Mouse (Mus musculus) NIH3T3 (cell line): Measurements from ENCODE around the gene Casq1.
A peak's percentile ranks its signal among the peaks of the same experiment; 100 is the strongest.
"Not testable (repeated sequence)": the region's sequence is repeated elsewhere in the genome, so short reads cannot be mapped to it uniquely, and the experiment has no call there.

Experiments used
- DNase-seq: peaks from one replicate; pipeline ENCODE4 v3.0.0-alpha.2; 2012; ENCODE audit warnings: low read depth

Casq1 gene

DNA sequence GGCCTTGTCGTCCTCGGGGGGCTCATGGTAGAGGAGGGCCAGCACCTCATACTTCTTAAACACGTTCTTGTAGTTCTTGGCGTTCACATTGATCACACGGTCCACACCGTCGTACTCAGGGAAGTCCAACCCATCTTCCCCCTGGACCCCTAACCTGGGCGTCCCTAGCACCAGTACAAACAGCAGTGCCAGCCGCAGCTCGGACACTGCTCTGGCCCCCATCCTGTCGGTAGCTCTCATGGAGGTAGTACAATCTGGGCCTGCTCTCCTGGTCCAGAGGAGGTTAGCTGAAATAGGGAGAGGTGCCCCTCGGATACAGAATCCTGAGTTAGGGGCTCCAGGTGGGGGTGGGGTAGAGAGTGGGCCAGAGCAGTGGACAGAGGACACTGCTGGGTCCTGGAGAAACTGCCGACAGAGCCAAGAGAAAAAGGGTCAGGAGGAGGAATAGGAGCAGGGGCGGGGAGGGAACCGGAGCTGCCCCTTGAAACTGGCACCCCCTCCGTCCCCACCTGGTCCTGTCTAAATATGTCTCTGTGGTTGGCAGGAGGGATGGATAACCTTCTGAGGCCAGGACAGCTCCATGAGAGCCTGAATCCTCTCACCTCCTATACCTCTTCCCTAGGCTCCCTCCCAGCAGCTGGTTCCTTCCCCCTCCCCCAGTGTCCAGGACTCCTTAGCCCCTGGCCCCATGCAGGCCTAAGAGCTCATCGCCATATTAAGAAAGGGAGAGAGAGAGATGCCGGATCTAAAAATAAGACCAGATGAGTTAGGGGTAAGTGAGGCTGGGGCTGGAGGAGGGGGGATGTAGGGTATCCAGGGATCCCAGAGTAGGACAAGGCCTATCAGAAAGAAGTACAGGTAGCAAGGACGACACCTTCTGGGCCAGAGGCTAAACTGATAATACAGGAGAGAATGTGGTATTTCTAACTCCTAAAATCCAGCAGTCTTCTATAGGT, at the start of gene Casq1:
Casq1 (minus strand) TSS at position 418 of the 956 bp plus-strand sequence.
- no peak for DNase-seq

DNA sequence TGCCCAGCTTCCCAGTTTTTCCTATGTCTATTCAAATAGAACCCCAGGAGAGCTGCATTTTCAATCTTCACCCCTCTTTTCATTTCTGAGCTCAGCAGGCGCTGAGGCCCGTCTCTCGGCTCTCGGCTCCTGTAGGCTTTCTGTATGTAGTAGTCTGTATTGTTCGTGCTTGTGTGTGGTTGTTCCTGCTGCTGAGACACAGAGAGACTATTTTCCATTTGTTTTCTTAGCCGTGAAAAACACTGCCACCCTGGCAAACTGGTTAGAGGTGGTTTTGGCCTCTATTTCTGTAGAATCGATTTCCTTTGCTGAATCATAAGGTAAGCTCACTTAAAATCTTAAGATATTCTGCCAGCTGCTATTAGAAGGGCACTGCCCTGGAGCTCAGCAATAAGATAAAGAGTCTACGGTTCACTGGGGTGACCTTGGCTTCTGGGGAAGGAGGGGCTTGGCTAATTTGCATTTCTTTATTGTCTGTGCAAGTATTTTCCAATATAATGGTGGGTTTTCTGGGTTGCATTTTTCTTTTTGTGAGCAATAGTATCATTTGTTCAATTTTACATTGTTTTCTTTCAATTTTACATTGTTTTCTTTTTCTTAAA, 41.9 kb upstream of the Casq1 start, which contains the start of gene Igsf8:
Igsf8 (plus strand) TSS at position 165 of the 602 bp plus-strand sequence.
- no peak for DNase-seq

DNA sequence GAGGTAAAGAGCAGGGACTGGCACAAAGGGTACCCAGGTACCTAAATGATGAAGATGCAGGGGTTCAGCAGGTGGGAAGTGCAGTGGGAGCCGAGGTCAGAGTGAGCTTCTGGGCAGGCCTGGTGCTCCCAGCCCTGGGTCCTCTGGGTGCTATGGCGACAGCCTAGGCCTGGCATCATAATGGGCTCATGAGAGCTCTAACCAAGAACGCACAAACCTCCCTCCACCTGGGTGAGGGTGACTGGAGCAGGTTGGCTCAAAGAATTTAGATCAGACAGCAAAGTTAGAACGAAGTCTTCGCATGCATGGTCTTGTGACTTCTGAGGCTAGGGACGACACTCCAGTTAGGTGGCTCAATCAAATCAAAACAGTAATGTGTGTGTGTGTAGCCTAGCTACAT, 38.6 kb upstream of the Casq1 start, which contains the start of gene Atp1a4:
Atp1a4 (minus strand) TSS at position 101 of the 400 bp plus-strand sequence.
- no peak for DNase-seq

DNA sequence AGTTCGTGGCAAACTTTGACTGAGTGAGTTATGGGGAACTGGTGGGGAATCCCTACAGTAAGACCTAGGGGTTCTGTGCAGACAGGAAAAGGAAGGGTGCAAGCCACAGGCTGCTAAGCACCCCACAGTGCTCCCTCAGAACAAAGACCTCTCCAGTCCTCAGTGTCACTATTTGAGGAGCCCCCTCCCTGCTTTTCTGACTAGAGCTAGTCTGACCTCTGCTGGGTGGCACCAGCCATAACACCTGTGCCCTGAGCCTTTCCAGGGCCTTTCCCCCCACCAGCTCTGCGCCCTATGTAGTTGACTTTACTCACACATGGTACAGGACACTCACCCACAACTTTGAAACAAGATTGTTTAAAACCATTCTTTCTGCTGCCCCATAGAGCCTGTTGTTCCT, 28.0 kb upstream of the Casq1 start:
- peak; percentile 45 for DNase-seq

DNA sequence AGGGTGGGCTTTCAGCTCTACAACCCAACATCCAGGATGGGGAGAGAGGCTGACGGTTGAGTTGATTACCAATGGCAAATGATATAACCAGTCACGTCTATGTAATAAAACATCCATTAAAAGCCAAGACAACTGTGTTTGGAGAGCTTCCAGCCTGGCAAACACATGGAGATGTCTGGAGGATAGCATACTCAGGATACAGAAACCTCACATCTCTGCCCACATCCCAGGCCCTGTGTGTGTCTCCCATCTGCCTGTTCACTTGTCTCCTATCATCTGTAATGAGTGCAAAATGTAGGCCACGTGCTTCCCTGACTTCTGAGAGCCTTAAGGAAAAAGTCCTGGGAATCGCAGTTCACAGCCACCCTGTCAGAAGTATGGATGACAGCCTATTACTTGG, 27.5 kb upstream of the Casq1 start:
- DNase-seq = no peak

DNA sequence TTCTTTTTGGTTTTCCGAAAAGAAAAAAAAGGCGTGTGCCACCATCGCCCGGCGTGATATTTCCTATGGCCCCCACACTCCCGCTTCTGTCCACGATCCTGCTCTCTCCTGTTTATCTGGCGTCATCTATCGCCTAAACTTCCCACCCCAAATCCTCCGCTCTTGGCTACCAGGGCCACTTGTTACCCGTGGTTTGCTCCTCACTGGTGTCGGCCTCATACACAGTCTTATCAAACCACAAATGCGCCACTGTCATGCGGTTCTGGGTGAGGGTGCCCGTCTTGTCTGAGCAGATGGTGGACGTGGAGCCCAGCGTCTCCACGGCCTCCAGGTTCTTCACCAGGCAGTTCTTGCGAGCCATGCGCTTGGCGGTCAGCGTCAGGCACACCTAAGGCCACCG, 25.0 kb upstream of the Casq1 start:
- not testable (repeated sequence) for DNase-seq

DNA sequence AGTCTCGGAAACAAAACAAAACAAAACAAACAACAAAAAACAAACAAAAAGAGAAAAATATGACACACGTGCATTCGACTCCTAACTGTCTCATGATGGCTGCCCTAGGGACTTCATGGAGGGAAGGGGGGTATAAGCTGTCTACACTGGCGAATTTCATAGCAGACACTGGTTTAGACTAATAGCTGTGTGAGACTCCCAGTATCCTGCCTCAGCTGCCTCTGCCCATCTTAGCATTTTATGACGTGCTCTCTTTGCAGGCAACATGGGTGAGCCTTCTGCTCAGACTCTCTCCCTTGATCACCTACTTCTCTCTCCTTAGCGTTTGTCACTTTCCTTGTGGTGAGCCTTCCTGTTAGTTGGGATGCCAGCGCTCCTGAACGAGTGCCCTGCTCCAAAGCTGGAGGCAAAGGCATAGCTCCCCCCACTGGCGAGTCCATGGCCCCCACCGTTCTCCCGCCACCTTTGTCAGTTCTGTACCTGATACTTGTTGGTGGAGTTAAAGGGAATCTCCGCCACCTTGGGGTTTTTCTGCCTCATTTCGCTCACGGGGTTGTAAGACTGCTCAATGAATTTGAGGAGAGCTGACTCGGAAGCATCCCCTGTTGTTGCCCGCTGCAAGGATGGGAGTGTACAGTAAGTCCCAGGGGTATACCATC, 24.0 kb upstream of the Casq1 start:
- no peak for DNase-seq

DNA sequence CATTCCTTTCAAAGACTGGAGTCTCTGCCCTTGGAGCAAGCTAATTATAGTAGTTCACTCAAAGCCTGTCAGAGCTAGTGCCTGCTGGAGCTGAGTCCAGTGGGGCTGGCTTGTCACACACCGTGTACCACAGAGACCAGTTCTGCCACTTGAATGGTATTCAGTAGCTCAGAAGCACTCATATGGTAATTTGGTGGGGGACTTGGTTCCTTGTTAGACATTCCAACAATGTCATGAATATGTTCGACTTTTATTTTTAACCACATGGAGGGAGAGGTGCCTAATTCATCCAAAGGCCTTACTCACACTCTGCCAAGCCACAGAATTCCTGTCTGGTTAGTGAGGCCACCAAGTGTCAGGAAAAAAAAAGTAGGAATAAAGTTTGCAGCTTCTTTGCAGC, 22.7 kb upstream of the Casq1 start:
- peak; percentile 77 for DNase-seq

DNA sequence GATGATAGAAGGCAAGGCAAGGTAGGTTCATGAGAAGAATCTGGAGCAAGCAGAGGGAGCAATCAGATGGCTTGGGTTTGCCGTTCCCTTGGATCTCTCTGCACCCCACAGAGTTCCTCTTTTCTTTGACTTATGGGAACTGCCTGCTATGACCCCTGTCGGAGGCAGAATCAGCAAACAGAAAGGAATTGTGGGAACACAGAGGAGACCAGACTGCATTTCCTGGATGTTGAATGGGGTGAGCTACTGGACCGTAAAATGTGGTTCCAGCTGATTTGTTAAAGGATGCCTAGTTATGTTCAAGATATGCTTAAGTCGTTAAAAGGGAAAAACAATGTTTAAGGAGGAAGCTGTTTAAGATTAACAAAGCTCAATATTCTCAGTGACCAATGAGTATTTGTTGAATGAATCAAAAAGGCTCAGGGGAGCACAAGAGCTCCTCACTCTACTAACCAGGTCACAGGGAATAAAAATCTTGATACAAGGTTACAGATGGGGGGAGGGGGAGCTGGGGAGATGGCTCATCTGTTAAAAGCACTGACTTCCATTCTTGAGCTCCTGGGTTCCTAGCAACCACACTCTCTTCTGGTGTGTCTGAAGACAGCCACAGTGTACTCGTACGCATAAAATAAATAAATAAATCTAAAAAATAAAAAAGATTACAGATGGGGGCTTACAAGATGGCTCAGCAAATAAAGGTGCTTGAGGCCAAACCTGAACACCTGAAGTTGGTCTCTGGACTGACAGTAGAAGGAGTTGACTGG, 21.5 kb upstream of the Casq1 start:
- DNase-seq = no peak

DNA sequence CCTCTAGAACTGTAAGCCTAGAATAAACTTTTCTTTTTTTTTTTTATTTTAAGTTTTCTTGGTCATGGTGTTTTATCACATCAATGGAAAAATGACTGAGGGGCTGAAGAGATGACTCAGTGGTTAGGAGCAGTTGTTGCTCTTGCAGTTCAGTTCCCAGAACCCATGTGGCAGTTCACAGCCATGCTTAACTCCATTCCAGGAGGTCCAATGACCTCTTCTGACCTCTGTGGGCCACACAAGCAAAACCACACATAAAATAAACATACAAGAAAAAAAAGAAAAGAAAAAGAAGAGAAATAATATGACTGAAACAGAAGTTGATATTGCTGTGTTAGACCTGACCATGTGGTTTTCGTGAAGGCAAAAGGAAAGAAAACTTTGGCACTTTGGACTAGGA, 9.5 kb upstream of the Casq1 start:
- peak; percentile 35 for DNase-seq

DNA sequence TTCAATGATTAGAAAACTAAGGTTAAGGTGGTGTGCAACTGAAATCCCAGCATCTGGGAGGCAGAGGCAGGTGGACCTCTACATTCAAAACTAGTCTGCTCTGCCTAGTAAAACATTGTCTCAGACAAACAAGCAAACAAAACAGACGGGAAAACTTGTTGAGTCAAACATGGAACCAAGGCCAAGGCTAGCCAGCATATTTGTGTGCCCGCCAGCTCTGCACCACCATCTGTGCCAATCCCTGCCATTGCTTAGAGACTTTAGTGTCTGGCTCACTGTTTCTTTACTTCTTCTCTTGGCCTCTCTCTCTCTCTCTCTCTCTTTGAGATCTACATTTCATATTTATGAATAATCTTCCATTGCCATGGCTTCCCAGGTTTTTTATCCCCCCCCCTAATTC, 8.5 kb upstream of the Casq1 start:
- no peak for DNase-seq

DNA sequence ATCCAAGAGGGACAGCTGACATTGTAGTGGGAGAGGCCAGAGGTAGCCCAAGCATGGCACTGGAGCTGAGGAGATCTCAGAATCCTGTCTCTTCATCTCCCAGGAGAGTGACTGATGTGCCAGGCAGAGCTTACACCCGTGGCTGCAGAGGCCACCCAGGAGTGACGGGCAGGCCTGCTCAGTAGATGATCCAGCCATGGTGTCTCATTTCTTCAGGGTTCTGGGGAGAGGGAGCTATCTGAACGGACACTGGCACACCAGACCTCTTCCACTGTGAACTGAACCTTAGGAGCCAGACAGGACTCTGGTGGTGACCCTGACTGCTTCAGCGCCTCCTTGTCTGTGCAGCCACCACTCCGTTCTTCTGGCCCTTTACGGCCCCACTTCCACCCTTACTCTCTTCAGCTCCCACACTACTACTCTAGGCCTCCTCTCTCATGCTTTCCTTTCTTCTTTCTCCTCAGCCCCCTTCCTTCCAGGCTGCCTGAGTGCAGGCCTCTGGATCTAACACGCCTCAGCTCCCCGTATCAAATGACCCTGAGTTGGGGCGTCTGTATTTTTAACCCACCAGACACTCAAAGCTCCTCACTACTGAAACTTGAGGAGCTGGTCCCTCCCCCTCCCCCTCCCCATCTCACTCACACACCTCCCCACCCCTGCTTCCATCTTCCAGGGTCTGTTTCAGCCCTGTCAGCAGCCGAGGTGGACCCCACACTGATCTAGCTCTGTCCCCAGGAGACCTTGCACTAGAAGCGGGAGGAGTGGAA, 1.8 kb upstream of the Casq1 start:
- DNase-seq = no peak

DNA sequence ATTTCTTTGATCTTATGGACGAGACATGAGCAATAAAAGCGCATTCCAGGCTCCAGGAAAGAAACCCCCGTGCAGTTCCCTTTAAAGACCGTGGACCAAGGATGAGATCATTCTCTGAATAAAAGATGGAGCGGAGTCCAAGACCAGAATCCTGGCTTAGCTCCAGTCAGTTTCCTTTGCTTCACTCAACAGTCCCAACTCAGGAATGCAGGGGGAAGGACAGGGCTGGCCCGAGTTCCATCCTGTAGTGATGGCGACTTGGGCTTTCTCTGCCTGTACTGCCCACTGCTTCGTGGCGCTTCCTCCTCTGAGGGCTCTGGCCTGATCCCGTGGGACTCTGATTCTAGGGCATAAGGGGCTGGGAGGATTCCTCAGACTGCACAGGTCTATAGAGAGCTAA, 746 bp upstream of the Casq1 start:
- DNase-seq = peak; percentile 82

DNA sequence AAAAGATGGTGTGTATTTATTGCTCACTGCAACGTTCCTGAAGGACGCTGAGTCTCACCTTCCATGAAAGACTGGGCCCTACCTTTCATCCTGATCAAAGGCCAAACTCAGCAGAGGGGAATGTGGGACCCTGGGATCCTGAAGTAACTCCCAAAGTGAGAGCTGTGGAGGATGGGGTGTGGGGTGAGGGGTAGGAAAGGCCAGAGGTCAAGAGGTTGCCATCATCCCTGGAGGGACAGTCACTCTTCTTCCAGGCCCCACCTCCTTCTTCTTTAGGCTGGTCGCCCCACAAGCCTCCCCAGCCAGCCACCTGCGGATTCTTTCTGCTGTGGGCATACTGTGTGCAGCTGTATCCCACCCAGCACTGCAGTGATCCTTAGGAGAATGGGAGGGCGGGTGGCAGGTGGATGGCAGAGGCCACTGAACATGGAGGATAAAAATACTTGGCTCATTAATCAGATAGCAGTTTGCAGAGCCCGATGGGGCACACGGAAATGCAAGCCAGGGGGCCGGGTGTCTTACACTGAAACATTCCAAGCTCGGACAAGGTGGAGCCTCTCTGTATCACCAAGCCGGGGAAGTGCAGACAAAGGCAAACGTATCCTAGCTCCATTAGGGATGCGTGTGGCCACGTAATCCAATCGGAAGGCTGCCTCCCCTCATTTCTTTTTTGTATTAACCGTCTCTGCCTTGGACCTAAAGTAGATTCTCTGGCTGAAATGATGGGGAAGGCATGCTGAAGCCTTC, 1.3 kb downstream of the Casq1 start:
- no peak for DNase-seq

DNA sequence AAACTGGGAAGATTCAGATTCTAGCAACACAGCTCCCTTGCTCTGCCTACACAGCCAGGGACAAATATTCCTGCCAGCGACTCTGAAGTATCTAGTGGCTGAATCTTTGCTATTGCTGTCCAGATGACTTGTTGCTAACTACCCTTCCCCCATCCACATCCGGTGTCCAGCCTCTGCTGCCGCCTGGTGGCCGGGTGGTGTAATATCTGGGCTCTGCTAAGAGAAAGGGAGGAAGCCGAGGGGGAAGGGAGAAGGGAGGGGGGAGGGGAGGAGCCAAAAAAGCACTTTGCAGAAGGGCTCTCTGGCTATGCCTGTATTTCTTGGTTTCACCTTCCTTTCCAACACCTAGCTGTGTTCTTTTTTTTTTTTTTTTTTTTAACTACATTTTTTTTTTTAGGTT, 2.5 kb downstream of the Casq1 start:
- peak; percentile 95 for DNase-seq

DNA sequence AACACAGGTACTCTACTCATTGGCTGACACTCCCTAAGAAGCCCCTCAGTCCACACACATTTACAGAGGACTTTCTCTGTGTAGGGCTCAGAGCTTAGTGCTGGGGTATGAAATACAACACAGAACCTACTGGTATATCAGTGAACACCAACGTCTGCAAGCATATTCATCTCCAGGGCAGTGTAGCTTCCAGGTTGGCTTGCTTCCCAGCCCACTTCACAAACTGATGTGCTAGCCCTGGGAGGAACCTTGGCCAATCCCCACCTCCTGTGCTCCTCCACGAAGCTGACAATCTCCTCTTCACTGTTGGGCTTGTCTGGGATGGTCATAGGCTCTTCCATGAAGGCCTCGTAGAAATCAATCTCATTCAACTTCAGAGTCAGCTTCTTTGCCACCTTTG, 4.9 kb downstream of the Casq1 start:
- peak; percentile 40 for DNase-seq

DNA sequence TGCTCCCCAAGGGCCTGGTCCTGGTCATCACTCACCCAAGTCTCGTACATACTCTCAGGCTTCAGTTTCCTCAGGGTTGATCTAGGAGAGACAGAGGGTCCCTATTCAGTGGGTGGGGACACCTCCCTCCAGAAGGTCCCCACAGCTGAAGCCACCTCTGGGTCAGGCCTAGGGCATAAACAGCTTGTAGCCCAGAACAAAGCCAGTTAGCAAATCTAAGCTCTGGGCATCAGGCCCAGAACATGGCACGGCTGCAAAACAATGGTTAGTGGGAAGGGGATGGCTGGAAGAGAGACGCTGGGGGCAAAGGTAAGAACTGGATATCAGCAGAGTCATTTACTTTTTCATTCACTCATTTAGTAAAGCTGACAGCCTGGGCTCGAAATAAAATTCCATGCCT, 5.9 kb downstream of the Casq1 start:
- no peak for DNase-seq

DNA sequence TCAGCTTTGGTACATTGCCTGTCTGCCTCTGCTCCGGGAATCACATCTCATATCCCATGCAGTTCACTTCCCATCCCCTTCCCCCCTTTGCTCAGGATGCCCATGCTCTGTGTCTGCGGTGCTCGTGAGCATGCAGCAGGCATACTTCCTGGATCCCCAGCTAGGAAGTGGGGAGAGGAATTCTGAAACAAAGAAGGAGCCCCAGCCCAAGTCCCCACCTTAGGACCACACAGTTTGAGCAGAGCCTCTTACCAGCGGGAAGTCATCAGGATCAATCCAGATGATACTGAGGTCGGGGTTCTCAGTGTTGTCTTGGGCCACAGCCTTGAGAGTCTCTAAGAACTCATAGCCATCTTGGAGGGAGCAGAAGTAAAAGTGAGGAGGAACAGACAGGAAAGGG, 6.9 kb downstream of the Casq1 start:
- DNase-seq = no peak

DNA sequence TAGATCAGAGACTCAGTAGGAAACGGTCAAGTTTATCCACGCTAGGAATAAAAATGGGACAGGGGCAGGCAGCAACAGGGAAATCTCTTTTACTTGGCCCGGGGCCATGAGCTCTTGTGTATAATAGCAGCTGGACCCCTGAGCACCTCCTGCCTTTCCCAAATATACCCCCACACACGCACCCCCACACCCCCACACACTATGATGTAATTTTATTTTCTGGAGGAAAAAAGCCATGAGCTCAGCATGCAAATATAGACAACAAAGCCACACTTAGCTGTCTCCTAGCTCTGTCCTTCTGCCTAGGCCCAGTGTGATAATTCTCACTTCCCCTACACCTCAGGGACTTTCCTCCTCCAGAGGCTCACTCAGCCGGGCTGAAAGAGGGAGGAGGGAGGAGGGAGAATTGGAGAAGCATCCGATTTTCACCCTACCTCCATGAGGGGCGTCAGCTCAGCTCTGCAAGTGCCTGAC, 12.5 kb downstream of the Casq1 start:
- peak; percentile 28 for DNase-seq

DNA sequence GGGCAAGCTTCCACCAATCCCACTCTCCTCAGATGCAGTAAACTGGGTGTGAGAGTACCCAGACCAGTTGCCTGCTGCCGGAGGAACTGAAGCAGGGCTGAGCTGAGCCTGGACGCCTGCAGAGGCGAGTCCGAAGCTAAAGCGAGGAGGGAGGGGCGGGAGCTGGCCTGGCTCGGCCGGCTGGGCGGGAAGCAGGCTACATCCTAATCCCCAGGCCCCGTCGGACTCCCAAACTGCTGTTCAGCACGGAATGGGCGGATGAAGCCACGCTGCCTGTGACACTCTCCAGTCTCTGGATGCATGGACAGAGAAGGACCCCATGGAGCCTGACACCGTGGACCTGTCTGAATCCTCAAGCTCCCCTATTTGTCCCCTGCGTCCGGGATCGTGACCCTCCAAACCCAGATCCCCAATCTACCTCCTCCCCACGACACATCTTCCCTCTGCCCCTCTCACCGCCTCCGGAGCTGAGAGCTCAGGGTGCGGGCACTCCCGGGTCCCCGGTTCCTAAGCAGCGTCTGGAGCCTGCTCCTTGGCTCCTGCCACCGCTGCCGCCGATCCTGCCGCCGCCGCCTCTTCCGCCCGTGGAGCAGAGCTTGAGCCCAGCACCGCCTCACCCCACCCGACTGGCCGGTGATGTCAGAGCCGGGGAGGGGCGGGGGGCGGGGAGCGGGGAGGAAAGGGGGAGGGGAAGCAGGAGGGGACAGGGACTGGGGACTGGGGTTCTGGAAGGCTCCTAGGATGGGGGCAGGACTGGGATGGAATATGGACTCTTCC, 13.3 kb downstream of the Casq1 start, which contains the start of gene Pea15a:
Pea15a (minus strand) TSS at position 664 of the 777 bp plus-strand sequence.
- DNase-seq = peak; percentile 87
